Mouse (Mus musculus): ENCODE data around the gene Zfp385c. TPM values are rescaled to one million over a fixed set of nuclear protein-coding genes. Genes with fewer than 3 reads are reported as not detected.

The Zfp385c gene
- polyA plus RNA-seq, 1 experiment from 2014 or later = not detected

DNA sequence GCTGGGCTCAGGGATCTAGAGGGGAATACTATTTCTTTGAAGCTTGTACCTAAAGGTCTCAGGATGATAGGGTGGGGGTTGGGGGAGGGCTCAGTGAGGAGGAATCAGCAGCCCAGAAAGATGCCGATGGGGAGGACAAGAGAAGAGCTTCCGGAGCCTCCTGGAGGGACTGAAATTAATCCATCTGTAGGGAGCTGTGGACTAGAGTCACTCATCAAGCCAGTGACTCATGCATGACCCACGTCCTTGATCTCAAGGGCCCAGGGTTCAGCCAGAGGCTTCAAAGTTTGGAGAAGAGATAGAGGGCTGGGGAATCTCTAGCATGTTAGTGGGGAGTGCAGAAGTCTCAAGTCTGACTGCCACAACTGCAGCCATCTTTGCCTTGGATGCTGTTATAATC, 40.5 kb downstream of the Zfp385c start:
- H3K27me3 ChIP-seq = peaks cover 40% of the 10 kb centered on the region

DNA sequence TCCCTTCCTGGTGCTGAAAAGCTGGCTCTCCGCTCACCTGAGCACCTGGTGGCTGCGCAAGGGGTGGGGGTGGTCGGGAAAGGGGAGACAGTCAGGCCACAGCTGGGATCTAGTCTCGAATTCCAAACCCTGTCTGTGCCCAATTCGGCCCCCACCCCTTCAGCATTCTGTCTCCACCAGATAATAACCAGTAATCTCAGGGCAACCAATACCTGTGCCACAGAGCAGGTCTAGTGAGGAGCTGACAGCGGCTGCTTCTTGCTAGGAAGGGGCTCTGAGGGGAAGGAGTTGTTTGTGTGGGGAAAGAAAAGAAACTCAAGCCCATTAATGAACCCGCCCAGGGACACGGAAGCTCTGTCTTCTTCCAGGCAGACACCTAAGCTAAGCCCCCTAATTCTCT, 41.0 kb downstream of the Zfp385c start:
- WGBS (ENCODE audit: insufficient replicate concordance) = 10% methylated on average over 8 of the region's 8 CpGs
- H3K4me2 ChIP-seq = no peak overlapping the region
- no peak overlapping the region for H3K4me3 ChIP-seq (replicated peaks)
- no peak for DNase-seq
- no peaks in the 10 kb centered on the region for H3K36me3 ChIP-seq
- H3K4me1 ChIP-seq (replicated peaks) = peaks cover 2% of the 10 kb centered on the region; the same call in 1 of the 2 replicates
- H3K27me3 ChIP-seq = peaks cover 40% of the 10 kb centered on the region
- no peak for ATAC-seq (ENCODE audit: low read depth)
- H3K9me3 ChIP-seq (replicated peaks) = no peaks in the 10 kb centered on the region
- no peak overlapping the region for H3K9ac ChIP-seq
- no peak overlapping the region for H3K27ac ChIP-seq

More for the DNA sequence above, 40.5 kb downstream of the Zfp385c start:
- Histone ChIP-seq H3K36me3 (no peaks in the 10 kb centered on the region), H3K9ac (no peak overlapping the region), H3K4me1 (replicated peaks) (peaks cover 8% of the 10 kb centered on the region; the same call in 1 of the 2 replicates), H3K9me3 (replicated peaks) (no peaks in the 10 kb centered on the region), H3K27ac (no peak overlapping the region), H3K4me2 (no peak overlapping the region), H3K4me3 (replicated peaks) (no peak overlapping the region)
- ATAC-seq (ENCODE audit: low read depth) = no peak
- DNase-seq = no peak
- 24% methylated on average over 3 of the region's 3 CpGs for WGBS (ENCODE audit: insufficient replicate concordance)

GRCm38 (mm10) chr11:100648405-100648804, 43.9 kb downstream of the Zfp385c start:
- H3K9ac ChIP-seq = no peak overlapping the region
- 80% methylated on average over 8 of the region's 8 CpGs for WGBS (ENCODE audit: insufficient replicate concordance)
- peaks cover 51% of the 10 kb centered on the region for H3K27me3 ChIP-seq
- no peaks in the 10 kb centered on the region for H3K36me3 ChIP-seq
- H3K4me1 ChIP-seq (replicated peaks) = no peaks in the 10 kb centered on the region
- no peak for ATAC-seq (ENCODE audit: low read depth)
- H3K27ac ChIP-seq = no peak overlapping the region
- no peak overlapping the region for H3K4me3 ChIP-seq (replicated peaks)
- no peaks in the 10 kb centered on the region for H3K9me3 ChIP-seq (replicated peaks)
- no peak overlapping the region for H3K4me2 ChIP-seq
- no peak for DNase-seq

GRCm38 (mm10) chr11:100646265-100646664, 46.0 kb downstream of the Zfp385c start:
- H3K9me3 ChIP-seq (replicated peaks) = no peaks in the 10 kb centered on the region
- H3K4me3 ChIP-seq (replicated peaks) = no peak overlapping the region
- H3K4me2 ChIP-seq = no peak overlapping the region
- ATAC-seq (ENCODE audit: low read depth) (no peak), DNase-seq (peak; percentile 45)
- H3K27me3 ChIP-seq = peaks cover 50% of the 10 kb centered on the region
- no peaks in the 10 kb centered on the region for H3K36me3 ChIP-seq
- no peaks in the 10 kb centered on the region for H3K4me1 ChIP-seq (replicated peaks)
- H3K27ac ChIP-seq = no peak overlapping the region
- H3K9ac ChIP-seq = no peak overlapping the region
- WGBS (ENCODE audit: insufficient replicate concordance) = 0% methylated on average over 1 of the region's 1 CpGs

- ATAC-seq (ENCODE audit: low read depth) (no peak), DNase-seq (no peak)
- Histone ChIP-seq H3K4me2 (no peak overlapping the region), H3K4me1 (replicated peaks) (peaks cover 7% of the 10 kb centered on the region; the same call in 1 of the 2 replicates), H3K36me3 (no peaks in the 10 kb centered on the region), H3K27ac (no peak overlapping the region), H3K4me3 (replicated peaks) (no peak overlapping the region), H3K9me3 (replicated peaks) (no peaks in the 10 kb centered on the region), H3K9ac (no peak overlapping the region), H3K27me3 (peaks cover 52% of the 10 kb centered on the region)
- WGBS (ENCODE audit: insufficient replicate concordance) = 65% methylated on average over 15 of the region's 15 CpGs
These were observed 48.4 kb downstream of the Zfp385c start for GRCm38 (mm10) chr11:100643612-100644575.

DNA sequence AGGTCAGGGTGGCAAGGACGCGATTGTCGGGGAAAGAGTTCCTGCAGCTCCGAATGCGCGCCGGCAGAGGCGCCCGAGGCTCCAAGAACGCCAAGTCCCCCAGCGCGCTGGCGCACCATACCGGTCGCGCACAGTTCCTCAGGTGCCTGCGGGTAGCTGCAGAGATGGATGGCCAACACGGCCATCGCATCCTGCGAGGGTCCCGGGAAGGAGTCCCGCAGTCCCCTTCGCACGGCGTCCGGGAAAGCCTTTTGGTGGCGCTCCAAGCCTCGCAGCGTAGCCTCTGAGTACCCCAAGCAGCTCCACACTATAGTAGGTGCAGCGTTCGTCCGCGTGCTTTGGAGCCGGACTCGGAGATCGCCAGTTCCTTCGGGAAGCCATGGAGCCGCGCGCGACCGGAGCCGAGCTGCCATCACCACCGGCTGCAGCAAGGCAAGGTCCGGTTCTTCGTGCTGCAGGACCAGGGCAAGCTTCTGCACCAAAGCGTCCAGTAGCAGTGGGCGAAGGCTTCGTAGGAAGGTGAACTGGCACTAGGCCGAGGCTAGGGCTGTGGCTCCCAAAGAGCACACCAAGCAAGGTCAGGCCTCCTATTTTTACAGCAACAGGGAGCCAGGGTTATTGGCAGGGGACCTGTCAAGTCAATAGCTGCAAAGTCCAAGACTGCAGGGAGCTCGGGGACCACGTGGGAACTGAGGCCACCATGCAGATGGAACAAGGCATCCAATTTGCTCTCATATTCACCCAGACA, 51.9 kb downstream of the Zfp385c start:
- no peaks in the 10 kb centered on the region for H3K36me3 ChIP-seq
- H3K4me1 ChIP-seq (replicated peaks) = peaks cover 7% of the 10 kb centered on the region; the same call in 1 of the 2 replicates
- H3K9ac ChIP-seq = no peak overlapping the region
- no peak for ATAC-seq (ENCODE audit: low read depth)
- peak overlapping the region; percentile 18; the same call in 1 of the 2 replicates for H3K4me3 ChIP-seq (replicated peaks)
- H3K4me2 ChIP-seq = peak overlapping the region; percentile 56
- no peak for DNase-seq
- H3K27ac ChIP-seq = no peak overlapping the region
- no peaks in the 10 kb centered on the region for H3K9me3 ChIP-seq (replicated peaks)
- WGBS (ENCODE audit: insufficient replicate concordance) = 7% methylated on average over 52 of the region's 52 CpGs
- H3K27me3 ChIP-seq = peaks cover 59% of the 10 kb centered on the region

DNA sequence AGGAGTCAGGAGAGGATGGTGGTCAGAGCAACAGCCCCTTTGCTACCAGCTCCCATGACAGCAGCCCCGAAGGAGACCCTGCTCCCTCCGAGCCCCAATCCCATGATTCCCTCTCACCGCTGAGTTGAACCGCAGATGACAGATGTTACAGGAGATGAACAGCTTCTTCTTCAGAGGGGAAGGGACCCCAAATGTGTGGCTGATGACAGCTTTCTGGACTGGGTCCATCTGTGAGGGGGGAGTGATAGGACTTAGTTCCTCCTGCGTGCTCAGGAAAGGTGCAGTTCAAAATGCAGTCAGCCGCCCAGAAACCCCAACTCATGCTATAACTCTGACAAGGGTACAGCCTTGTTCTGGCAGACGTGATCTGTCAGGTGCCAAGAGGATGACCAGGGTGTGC, 57.7 kb downstream of the Zfp385c start:
- peaks cover 44% of the 10 kb centered on the region for H3K27me3 ChIP-seq
- H3K36me3 ChIP-seq = no peaks in the 10 kb centered on the region
- H3K4me2 ChIP-seq = no peak overlapping the region
- no peaks in the 10 kb centered on the region for H3K9me3 ChIP-seq (replicated peaks)
- WGBS (ENCODE audit: insufficient replicate concordance) = 45% methylated on average over 7 of the region's 7 CpGs
- H3K9ac ChIP-seq = no peak overlapping the region
- DNase-seq (no peak), ATAC-seq (ENCODE audit: low read depth) (no peak)
- no peak overlapping the region for H3K27ac ChIP-seq
- H3K4me1 ChIP-seq (replicated peaks) = no peaks in the 10 kb centered on the region
- no peak overlapping the region for H3K4me3 ChIP-seq (replicated peaks)

- no peak for DNase-seq
- no peak overlapping the region for H3K4me3 ChIP-seq (replicated peaks)
- 53% methylated on average over 13 of the region's 13 CpGs for WGBS (ENCODE audit: insufficient replicate concordance)
These were observed 63.3 kb downstream of the Zfp385c start for GRCm38 (mm10) chr11:100628862-100629352.

DNA sequence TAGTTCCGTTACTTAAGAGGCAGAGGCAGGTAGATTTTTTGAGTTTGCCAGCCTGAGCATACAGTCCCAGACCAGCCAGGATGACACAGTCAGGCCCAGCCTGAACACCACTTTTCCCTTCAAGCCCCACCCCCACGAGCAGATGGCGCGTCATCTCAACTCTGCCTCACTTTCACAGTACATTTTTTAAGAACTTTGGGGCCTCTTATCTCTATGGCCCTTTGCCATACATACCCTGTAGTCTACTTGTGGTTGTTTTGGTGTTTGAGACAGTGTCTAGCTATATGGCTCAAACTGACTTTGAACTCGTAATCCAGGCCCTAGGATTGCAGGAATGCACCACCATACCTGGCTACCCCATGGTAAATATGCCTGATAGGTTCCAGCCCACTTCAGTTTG, 64.2 kb downstream of the Zfp385c start:
- H3K36me3 ChIP-seq = peaks cover 24% of the 10 kb centered on the region
- no peak overlapping the region for H3K27ac ChIP-seq
- H3K9me3 ChIP-seq (replicated peaks) = no peaks in the 10 kb centered on the region
- ATAC-seq (ENCODE audit: low read depth) (no peak), DNase-seq (no peak)
- peaks cover 57% of the 10 kb centered on the region for H3K4me1 ChIP-seq (replicated peaks)
- H3K4me3 ChIP-seq (replicated peaks) = no peak overlapping the region
- 66% methylated on average over 5 of the region's 5 CpGs for WGBS (ENCODE audit: insufficient replicate concordance)
- H3K27me3 ChIP-seq = peaks cover 6% of the 10 kb centered on the region
- H3K4me2 ChIP-seq = no peak overlapping the region
- H3K9ac ChIP-seq = no peak overlapping the region

More at GRCm38 (mm10) chr11:100628862-100629352, 63.3 kb downstream of the Zfp385c start:
- Histone ChIP-seq H3K9me3 (replicated peaks) (no peaks in the 10 kb centered on the region), H3K27me3 (peaks cover 12% of the 10 kb centered on the region), H3K4me2 (no peak overlapping the region), H3K4me1 (replicated peaks) (peaks cover 48% of the 10 kb centered on the region), H3K27ac (no peak overlapping the region), H3K9ac (no peak overlapping the region), H3K36me3 (peaks cover 24% of the 10 kb centered on the region)
- ATAC-seq (ENCODE audit: low read depth) = no peak

DNA sequence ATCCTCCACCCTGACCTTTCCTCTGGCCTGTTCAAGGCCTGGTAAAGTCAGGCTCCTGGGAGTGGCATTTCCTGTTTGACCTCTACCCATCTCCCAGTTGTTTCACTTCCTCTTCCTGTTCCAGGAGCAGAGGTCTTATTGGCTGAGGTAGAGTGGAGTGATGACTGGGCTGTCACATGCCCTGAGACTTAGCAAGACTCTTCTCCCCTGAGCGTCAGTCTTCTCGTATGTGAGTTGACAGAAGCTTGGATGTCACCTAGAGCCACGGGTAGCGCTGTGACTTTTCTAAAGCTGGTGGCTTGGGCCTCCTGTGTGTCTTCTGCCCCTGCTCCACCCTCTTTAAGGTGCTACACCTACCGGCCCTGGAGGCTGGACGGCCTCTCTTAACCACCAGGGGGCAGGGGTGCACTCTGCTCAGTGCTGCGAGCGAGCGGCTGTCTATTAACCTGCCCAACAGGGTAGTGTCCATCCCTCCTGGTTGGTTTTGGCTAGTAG, 65.5 kb downstream of the Zfp385c start:
- Histone ChIP-seq H3K4me3 (replicated peaks) (no peak overlapping the region), H3K9ac (no peak overlapping the region), H3K36me3 (peaks cover 24% of the 10 kb centered on the region), H3K9me3 (replicated peaks) (no peaks in the 10 kb centered on the region), H3K27ac (0 out of 2 replicates have a peak overlapping the region, but pooled peaks have one; percentile 14), H3K27me3 (peaks cover 6% of the 10 kb centered on the region), H3K4me2 (peak overlapping the region; percentile 2; the same call in 1 of the 2 replicates), H3K4me1 (replicated peaks) (peaks cover 62% of the 10 kb centered on the region)
- DNase-seq = peak; percentile 59
- 12% methylated on average over 9 of the region's 9 CpGs for WGBS (ENCODE audit: insufficient replicate concordance)
- peak; percentile 56 for ATAC-seq (ENCODE audit: low read depth)
